Mouse (Mus musculus): ENCODE results near the gene Asic4.

The Asic4 gene

DNA sequence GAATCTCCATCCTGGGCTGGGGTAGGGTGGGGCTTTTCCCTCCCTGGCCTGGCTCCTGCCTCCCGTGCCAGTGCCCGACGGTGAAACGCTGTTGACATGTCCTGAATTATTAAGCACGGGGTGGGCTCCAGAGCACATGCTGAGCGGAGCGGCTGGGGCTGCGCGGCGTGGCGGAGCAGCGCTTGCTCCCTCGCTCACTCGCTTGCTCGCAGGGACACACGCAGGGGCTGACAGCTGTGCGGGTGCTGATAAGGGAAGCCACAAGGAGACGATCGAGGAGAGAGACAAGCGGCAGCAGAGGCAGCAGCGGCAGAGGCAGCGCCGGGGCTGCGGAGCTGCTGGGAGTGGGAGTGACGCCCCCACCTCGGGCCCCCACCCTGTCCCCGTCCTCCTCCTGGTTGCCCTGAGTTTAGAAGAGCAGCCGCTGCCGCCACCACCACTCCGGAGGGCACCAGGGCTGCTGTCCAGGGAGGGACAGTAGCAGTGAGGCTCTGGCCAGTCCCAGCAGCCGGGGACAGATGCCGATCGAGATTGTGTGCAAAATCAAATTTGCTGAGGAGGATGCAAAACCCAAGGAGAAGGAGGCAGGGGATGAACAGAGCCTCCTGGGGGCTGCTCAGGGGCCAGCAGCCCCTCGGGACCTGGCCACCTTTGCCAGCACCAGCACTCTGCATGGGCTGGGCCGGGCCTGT lies at the start of gene Asic4:
Gene Asic4, plus strand, starts transcription at position 123 of the 692 bp plus-strand sequence.
- no peak for DNase-seq (ENCODE audit: low read depth, low spot score)

DNA sequence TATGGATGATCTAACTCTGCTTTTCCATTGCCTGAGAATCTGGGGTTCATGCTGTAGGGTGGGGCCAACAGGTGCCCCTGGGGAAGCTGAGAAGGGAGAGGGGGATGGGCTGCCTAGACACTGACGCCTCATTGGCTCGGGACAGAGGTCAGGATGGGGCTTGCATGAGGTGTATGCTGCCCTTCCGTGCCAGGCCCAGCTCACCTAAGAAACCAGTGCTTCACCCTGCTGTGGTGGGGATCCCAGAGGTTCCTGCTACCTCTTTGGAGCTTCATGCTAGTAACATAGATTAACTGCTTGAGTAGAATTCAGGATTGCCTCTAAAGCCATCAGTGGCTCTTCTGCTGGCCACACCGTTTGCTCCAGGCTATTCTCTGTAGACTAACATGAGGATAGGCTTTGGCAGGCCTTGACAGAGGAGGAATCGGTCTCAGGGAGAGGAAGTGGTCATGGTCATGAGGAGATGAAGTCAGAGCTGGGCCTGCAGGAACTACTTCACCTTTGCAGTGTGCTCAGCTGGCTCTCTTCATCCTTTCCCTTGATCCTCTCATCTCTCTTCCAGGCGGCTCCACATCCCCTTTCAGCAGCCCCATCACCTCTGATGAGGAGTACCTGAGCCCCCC lies 49.6 kb upstream of the Asic4 start:
- no peak for DNase-seq (ENCODE audit: low read depth, low spot score)

GRCm38 (mm10) chr1:75405547-75405946 lies 44.7 kb upstream of the Asic4 start:
- no peak for DNase-seq (ENCODE audit: low read depth, low spot score)

DNA sequence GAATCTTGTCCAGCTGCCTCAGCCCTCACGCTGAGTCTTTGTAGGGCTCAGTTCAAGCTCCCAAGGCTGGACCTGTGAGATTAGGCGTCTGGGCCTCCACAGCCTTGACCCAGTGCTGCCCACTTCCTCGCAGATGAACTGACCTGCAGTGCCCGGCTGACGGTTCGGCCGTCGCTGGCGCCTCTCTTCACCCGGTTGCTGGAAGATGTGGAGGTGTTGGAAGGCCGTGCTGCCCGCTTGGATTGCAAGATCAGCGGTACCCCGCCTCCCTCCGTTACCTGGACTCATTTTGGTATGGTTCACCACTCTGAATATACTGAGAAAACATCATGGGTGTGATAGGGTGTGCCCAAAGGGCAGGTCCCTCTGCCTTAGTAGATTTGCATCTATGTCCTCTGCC lies 44.1 kb upstream of the Asic4 start:
- no peak for DNase-seq (ENCODE audit: low read depth, low spot score)

- no peak for DNase-seq (ENCODE audit: low read depth, low spot score)
These were observed 43.2 kb upstream of the Asic4 start for GRCm38 (mm10) chr1:75407056-75407455.

DNA sequence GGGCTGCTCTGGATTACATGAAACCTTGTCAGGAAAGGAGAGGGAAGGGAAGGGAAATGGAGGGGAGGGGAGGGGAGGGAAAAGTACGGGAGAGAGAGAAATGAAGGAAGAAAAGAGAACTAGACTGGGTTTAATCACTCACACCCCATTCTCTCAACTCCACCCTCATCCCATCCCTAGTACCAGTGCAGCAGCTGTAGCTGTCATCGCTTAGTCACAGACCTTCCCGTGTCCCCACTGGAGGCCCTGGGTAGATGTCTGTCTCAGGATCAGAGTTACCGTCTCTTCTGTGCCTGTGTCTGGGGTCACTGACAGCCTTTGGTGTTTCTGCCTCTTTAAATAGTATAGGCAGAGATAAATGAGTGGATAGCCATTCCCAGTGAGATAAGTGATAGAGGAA lies 42.0 kb upstream of the Asic4 start:
- DNase-seq (ENCODE audit: low read depth, low spot score): no peak

DNA sequence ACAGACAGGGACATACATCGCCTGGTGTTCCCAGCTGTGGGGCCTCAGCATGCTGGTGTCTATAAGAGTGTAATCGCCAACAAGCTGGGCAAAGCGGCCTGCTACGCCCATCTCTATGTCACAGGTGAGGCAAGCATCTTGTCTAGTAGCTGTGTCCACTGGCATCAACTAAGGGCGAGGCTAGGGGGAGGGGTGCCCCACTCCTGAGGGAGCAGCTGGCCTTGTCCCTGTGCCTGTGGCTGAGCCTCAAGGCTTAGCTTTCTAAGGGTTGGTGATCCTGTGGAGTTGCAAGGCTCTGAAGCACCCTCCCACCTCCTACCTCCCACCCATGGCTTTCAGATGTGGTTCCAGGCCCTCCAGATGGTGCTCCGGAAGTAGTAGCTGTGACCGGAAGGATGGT lies 40.3 kb upstream of the Asic4 start:
- no peak for DNase-seq (ENCODE audit: low read depth, low spot score)

- DNase-seq (ENCODE audit: low read depth, low spot score): no peak
These were observed 38.0 kb upstream of the Asic4 start for GRCm38 (mm10) chr1:75412196-75412595.

GRCm38 (mm10) chr1:75413749-75414148 lies 36.5 kb upstream of the Asic4 start:
- peak; percentile 86 for DNase-seq (ENCODE audit: low read depth, low spot score)

GRCm38 (mm10) chr1:75421794-75422193 lies 28.4 kb upstream of the Asic4 start:
- no peak for DNase-seq (ENCODE audit: low read depth, low spot score)

- DNase-seq (ENCODE audit: low read depth, low spot score): no peak
These were observed 27.9 kb upstream of the Asic4 start for GRCm38 (mm10) chr1:75422216-75422822.

DNA sequence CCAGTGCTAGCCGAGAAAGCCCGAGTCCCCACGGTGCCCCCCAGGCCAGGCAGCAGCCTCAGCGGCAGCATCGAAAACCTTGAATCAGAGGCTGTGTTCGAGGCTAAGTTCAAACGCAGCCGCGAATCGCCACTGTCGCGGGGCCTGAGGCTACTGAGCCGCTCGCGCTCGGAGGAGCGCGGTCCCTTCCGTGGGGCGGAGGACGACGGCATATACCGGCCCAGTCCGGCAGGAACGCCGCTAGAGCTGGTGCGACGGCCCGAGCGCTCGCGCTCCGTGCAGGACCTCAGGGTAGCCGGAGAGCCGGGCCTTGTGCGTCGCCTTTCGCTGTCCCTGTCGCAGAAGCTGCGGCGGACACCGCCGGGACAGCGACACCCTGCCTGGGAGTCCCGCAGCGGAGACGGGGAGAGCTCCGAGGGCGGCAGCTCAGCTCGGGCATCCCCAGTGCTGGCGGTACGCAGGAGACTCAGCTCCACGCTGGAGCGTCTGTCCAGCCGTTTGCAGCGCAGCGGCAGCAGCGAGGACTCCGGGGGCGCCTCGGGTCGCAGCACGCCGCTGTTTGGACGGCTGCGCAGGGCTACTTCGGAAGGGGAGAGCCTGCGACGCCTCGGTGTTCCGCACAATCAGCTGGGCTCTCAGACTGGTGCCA lies 27.3 kb upstream of the Asic4 start:
- DNase-seq (ENCODE audit: low read depth, low spot score): no peak

GRCm38 (mm10) chr1:75423780-75424390 lies 26.4 kb upstream of the Asic4 start:
- DNase-seq (ENCODE audit: low read depth, low spot score): no peak

DNA sequence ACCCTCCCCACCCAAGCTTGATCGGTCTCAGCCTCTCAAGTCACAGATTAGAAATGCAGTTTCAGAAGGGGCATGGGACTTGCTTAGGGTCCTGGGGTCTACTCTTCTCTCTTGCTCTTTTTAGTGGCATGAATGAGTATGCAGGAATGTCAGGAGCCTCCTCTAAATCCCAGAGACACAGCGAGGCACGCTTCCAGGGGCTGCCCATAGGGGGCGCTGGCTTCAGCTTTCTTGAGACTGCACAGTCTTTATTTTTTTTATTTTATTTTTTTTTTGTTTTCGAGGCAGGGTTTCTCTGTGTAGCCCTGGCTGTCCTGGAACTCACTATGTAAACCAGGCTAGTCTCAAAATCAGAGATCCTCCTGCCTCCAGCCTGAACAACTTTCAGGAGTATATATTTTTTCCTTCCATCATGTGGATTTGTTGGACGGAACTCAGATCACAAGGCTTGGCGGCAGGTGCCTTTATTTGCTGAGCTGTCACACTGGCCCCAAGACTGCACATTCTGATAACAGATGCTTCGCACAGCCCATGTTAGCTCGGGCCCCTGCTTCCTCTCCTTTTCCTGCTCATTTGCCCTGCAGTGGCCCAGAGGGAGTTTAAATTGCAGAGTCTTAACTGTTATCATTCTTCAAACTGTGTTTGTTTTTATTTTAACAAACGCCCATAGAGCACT lies 24.3 kb upstream of the Asic4 start:
- DNase-seq (ENCODE audit: low read depth, low spot score): peak; percentile 91

DNA sequence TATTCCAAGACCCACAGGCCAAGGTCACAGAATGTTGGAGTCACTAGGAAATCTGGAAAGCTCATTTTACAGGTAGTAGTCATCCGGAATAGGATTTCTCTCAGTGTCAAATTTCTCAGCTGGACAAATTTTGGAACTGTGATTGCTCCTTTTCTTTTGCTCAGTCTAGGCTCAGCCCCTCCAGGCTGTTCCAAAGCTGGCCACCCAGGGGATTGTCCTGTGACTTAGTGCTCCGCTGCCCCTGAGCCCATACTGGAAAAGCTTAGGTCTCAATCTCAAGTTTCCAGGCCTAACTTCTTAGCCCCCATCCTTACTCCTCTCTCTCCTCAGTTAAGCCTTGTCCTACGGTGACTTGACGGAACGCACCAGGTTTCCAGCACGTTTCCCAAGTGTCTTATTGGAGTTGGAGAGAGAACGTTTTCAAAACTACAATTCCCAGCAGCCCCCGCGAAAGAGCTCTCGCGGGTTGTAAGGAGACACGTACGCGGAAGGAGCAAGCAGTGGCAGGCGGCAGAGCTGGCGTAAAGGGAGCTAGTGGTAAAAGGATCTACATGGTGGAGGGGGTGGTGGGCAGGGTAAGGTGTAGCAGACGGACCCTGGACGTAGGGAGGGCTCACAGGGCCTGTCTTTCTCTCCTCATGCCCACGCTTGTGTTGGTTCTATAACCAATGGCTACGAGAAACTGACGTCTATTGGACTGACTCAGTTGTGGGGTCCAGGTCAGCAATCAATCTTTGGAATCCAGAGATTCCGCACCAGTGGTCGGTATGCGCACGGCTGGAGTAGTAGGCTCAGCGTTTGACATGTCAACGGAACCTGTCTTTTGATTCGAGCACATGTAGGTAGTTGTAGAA lies 14.5 kb upstream of the Asic4 start, which contains the start of gene Gmppa:
Gene Gmppa, plus strand, starts transcription at position 456 of the 854 bp plus-strand sequence.
- DNase-seq (ENCODE audit: low read depth, low spot score): peak; percentile 93

GRCm38 (mm10) chr1:75438782-75439181 lies 11.5 kb upstream of the Asic4 start:
- DNase-seq (ENCODE audit: low read depth, low spot score): no peak

DNA sequence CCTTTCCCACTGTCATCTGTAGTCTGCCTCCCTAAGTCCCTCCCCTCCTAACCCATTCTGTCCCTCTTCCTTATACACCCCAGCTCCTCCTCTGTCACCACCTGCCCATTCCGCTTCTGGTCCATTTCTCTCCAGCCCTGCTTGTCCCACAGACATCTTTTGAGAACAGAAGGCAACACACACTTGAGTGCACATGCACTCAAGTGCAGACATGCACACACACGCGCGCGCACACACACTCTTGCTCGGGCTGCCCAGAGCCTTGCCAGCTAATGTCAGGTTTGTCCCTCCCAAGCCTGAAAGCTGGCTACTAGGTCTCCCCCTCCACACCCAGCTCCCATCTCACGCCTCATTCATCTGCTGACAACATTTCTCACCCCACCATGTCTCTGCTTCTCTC lies 9.6 kb upstream of the Asic4 start:
- no peak for DNase-seq (ENCODE audit: low read depth, low spot score)

DNA sequence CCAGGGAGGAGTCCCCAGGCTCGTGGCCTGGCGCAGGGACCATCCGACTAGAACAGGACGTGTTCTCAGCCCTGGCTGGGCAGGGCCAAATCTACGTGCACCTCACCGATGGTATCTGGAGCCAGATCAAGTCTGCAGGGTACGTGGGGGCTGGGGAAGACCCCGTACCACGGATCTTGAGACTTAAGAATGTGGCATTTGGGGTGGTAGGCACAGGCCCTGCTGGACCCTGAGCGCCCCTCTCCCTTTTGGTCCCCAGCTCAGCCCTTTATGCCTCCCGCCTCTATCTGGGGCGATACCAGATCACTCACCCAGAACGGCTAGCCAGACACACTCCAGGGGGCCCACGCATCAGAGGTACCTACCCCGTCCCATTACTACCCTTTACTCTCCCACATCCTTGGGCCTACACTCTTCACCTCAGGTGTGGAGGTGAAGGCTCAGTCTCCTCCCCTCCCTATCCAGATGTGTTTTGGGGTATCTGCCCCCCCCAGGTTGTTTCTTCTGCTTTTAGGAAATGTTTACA lies 8.7 kb upstream of the Asic4 start:
- no peak for DNase-seq (ENCODE audit: low read depth, low spot score)

GRCm38 (mm10) chr1:75442171-75442570 lies 8.1 kb upstream of the Asic4 start:
- DNase-seq (ENCODE audit: low read depth, low spot score): no peak

DNA sequence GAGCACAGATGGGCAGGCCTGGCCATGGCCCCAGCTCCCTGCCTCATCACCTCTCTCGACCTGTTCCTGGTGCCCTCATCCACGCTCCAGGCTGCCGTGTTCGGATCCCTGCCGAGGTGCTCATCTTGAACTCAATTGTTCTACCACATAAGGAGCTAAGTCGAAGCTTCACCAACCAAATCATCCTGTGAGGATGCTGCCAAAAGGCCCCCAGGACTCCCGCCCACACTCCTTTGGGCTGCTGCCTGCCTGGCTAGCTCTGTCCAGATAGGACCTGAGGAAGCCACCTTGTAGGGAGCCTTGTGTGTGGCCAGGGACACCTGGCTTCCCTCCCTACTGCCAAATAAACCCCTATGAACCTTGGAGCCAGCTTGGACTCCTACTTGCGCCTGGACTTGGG lies 7.4 kb upstream of the Asic4 start:
- peak; percentile 58 for DNase-seq (ENCODE audit: low read depth, low spot score)

Measured in ES-CJ7 (cell line).